Mouse (Mus musculus) intestine, postnatal 0 days (tissue): ENCODE measurements around the gene Mef2d. TPM values are rescaled to one million over a fixed set of nuclear protein-coding genes. Genes with fewer than 3 reads are reported as not detected.

ENCODE experiments used
- ATAC-seq: fragments of 200-750 bp; cut with Nextera tagmentation; 2 replicates; pipeline ENCODE4 v1.8.0; 2017; ENCODE audit warnings: mild to moderate bottlenecking, moderate TSS enrichment, moderate library complexity
- H3K27ac ChIP-seq: fragments of 300-500 bp; sonication (generic); 2 replicates; pipeline ENCODE4 v1.5.1; 2014; ENCODE audit warnings: mild to moderate bottlenecking, low read depth, low read length, moderate library complexity
- H3K27me3 ChIP-seq: fragments of 300-500 bp; sonication (generic); replicated peaks from 2 replicates; pipeline ENCODE4 v1.6.1; 2014; ENCODE audit warnings: low read length, mixed read lengths; ENCODE audit not compliant: control insufficient read depth, insufficient read depth
- H3K36me3 ChIP-seq: fragments of 300-500 bp; sonication (generic); 2 replicates; pipeline ENCODE4 v1.6.1; 2014; ENCODE audit warnings: mild to moderate bottlenecking, moderate library complexity; ENCODE audit not compliant: control insufficient read depth, insufficient read depth
- H3K4me1 ChIP-seq: fragments of 300-500 bp; sonication (generic); replicated peaks from 2 replicates; pipeline ENCODE4 v1.6.1; 2014; ENCODE audit warnings: antibody characterized with exemption, low read length, mixed read lengths; ENCODE audit not compliant: control insufficient read depth, insufficient read depth
- H3K4me2 ChIP-seq: fragments of 300-500 bp; sonication (generic); replicated peaks from 2 replicates; pipeline ENCODE4 v1.6.1; 2014; ENCODE audit warnings: low read depth, mild to moderate bottlenecking, moderate library complexity
- H3K4me3 ChIP-seq: fragments of 300-500 bp; sonication (generic); 2 replicates; pipeline ENCODE4 v1.5.1; 2014; ENCODE audit warnings: low read depth, low read length
- H3K9ac ChIP-seq: fragments of 300-500 bp; sonication (generic); 2 replicates; pipeline ENCODE4 v1.6.1; 2014; ENCODE audit warnings: mild to moderate bottlenecking, low read depth, low read length
- H3K9me3 ChIP-seq: fragments of 300-500 bp; sonication (generic); 2 replicates; pipeline ENCODE4 v1.6.1; 2016; ENCODE audit warnings: mixed run types; ENCODE audit not compliant: control insufficient read depth
- CTCF ChIP-seq: sonication (generic); IDR thresholded peaks from 2 replicates; pipeline ENCODE4 v1.5.1; 2016; ENCODE audit warnings: low read depth, mild to moderate bottlenecking, control low read depth, antibody characterized with exemption, moderate library complexity
- WGBS: fragments of 180-500 bp; shearing (Covaris S2); extraction: QIAGEN DNeasy Blood & Tissue Kit; methylation state at CpG from one replicate; pipeline ENCODE4 v1.1.7; 2014; 5-methylcytosine and 5-hydroxymethylcytosine counted together
- polyA plus RNA-seq: library from polyadenylated mRNA; unstranded; fragments of >200 nt; fragmentation: Nextera tagmentation; extraction: Ambion mirVana; gene quantifications from 2 replicates; pipeline ENCODE4 v1.2.1, GENCODE M21; 2015

Mef2d gene
- polyA plus RNA-seq, 1 experiment from 2014 or later: 16.2 TPM

- peak overlapping the region; percentile 100 for H3K27ac ChIP-seq
- no peaks in the 10 kb centered on the region for H3K9me3 ChIP-seq
- no peaks in the 10 kb centered on the region for H3K36me3 ChIP-seq
- no peak for TF ChIP-seq CTCF
- peak overlapping the region; percentile 85 for H3K4me2 ChIP-seq
- peak overlapping the region; percentile 54 for H3K4me3 ChIP-seq
- H3K9ac ChIP-seq: peak overlapping the region; percentile 89
- 13% methylated on average over 25 of the region's 25 CpGs for WGBS
- no peaks in the 10 kb centered on the region for H3K27me3 ChIP-seq
- peaks cover 14% of the 10 kb centered on the region; the same call in 1 of the 2 replicates for H3K4me1 ChIP-seq
- no peak for ATAC-seq
Observed at GRCm38 (mm10) chr3:88139243-88140177, 2.7 kb upstream of the Mef2d start.

- Histone ChIP-seq H3K4me3 (peak overlapping the region; percentile 78), H3K27ac (peak overlapping the region; percentile 100), H3K4me1 (peaks cover 17% of the 10 kb centered on the region), H3K36me3 (no peaks in the 10 kb centered on the region), H3K27me3 (no peaks in the 10 kb centered on the region), H3K9ac (peak overlapping the region; percentile 89), H3K9me3 (no peaks in the 10 kb centered on the region), H3K4me2 (peak overlapping the region; percentile 85)
- ATAC-seq: no peak
- WGBS: 6% methylated on average over 11 of the region's 11 CpGs
- no peak for TF ChIP-seq CTCF
Observed at GRCm38 (mm10) chr3:88140178-88140902, 1.8 kb upstream of the Mef2d start.

- no peaks in the 10 kb centered on the region for H3K36me3 ChIP-seq
- WGBS: 28% methylated on average over 6 of the region's 6 CpGs
- H3K9ac ChIP-seq: peak overlapping the region; percentile 89
- H3K9me3 ChIP-seq: no peaks in the 10 kb centered on the region
- H3K27ac ChIP-seq: peak overlapping the region; percentile 100
- H3K4me3 ChIP-seq: peak overlapping the region; percentile 78; the same call in 1 of the 2 replicates
- peak overlapping the region; percentile 85 for H3K4me2 ChIP-seq
- no peak for ATAC-seq
- TF ChIP-seq CTCF: no peak
- no peaks in the 10 kb centered on the region for H3K27me3 ChIP-seq
- peaks cover 22% of the 10 kb centered on the region for H3K4me1 ChIP-seq
Observed at GRCm38 (mm10) chr3:88140903-88141430, 1.2 kb upstream of the Mef2d start.

- Histone ChIP-seq H3K9me3 (no peaks in the 10 kb centered on the region), H3K4me2 (peak overlapping the region; percentile 85), H3K36me3 (no peaks in the 10 kb centered on the region), H3K9ac (peak overlapping the region; percentile 89), H3K4me1 (peaks cover 26% of the 10 kb centered on the region), H3K4me3 (peak overlapping the region; percentile 78), H3K27me3 (no peaks in the 10 kb centered on the region), H3K27ac (peak overlapping the region; percentile 100)
- no peak for TF ChIP-seq CTCF
- ATAC-seq: peak; percentile 25
- 6% methylated on average over 9 of the region's 9 CpGs for WGBS
Observed at GRCm38 (mm10) chr3:88141439-88141786, 759 bp upstream of the Mef2d start.

- Histone ChIP-seq H3K4me2 (peak overlapping the region; percentile 85), H3K9ac (peak overlapping the region; percentile 89), H3K27ac (peak overlapping the region; percentile 100), H3K4me1 (peaks cover 28% of the 10 kb centered on the region), H3K27me3 (no peaks in the 10 kb centered on the region), H3K9me3 (no peaks in the 10 kb centered on the region), H3K4me3 (peak overlapping the region; percentile 78), H3K36me3 (no peaks in the 10 kb centered on the region)
- no peak for TF ChIP-seq CTCF
- peak; percentile 22 for ATAC-seq
- WGBS: under 1% methylated on average over 57 of the region's 57 CpGs
Observed at GRCm38 (mm10) chr3:88142546-88142915, 359 bp downstream of the Mef2d start.
